Mouse (Mus musculus) midbrain, embryonic 16.5 days (tissue): ENCODE data around the gene Mpv17. TPM values are rescaled to one million over a fixed set of nuclear protein-coding genes. Genes with fewer than 3 reads are reported as not detected.
A peak's percentile ranks its signal among the peaks of the same experiment; 100 is the strongest.

Source experiments
- ATAC-seq: fragments of 200-750 bp; cut with Nextera tagmentation; 2 replicates; pipeline ENCODE4 v1.8.0; 2017; ENCODE audit warnings: moderate TSS enrichment
- H3K27ac ChIP-seq: fragments of 300-500 bp; sonication (generic); 2 replicates; pipeline ENCODE4 v1.5.1; 2014; ENCODE audit warnings: mild to moderate bottlenecking, low read length, mixed read lengths
- H3K27me3 ChIP-seq: fragments of 300-500 bp; sonication (generic); 2 replicates; pipeline ENCODE4 v1.6.1; 2014; ENCODE audit warnings: low read depth, low read length, mixed read lengths; ENCODE audit not compliant: control insufficient read depth, insufficient read depth
- H3K36me3 ChIP-seq: fragments of 300-500 bp; sonication (generic); 2 replicates; pipeline ENCODE4 v1.6.1; 2014; ENCODE audit warnings: mild to moderate bottlenecking, low read length, moderate library complexity, mixed read lengths; ENCODE audit not compliant: control insufficient read depth, insufficient read depth
- H3K4me1 ChIP-seq: fragments of 300-500 bp; sonication (generic); 2 replicates; pipeline ENCODE4 v1.6.1; 2014; ENCODE audit warnings: mild to moderate bottlenecking, low read length, mixed read lengths; ENCODE audit not compliant: control insufficient read depth, insufficient read depth
- H3K4me2 ChIP-seq: fragments of 300-500 bp; sonication (generic); 2 replicates; pipeline ENCODE4 v1.6.1; 2014; ENCODE audit warnings: mild to moderate bottlenecking, low read length, mixed read lengths
- H3K4me3 ChIP-seq: fragments of 300-500 bp; sonication (generic); 2 replicates; pipeline ENCODE4 v1.5.1; 2014; ENCODE audit warnings: low read depth, mild to moderate bottlenecking, low read length, moderate library complexity, mixed read lengths
- H3K9ac ChIP-seq: fragments of 300-500 bp; sonication (generic); 2 replicates; pipeline ENCODE4 v1.6.1; 2014; ENCODE audit warnings: low read depth, low read length, mixed read lengths
- H3K9me3 ChIP-seq: fragments of 300-500 bp; sonication (generic); replicated peaks from 2 replicates; pipeline ENCODE4 v1.6.1; 2014; ENCODE audit warnings: mild to moderate bottlenecking, low read length, mixed read lengths; ENCODE audit not compliant: control insufficient read depth, poor library complexity, severe bottlenecking
- WGBS: fragments of 180-500 bp; shearing (Covaris S2); extraction: QIAGEN DNeasy Blood & Tissue Kit; methylation state at CpG from one replicate; pipeline ENCODE4 v1.1.7; 2014; 5-methylcytosine and 5-hydroxymethylcytosine counted together
- polyA plus RNA-seq: library from polyadenylated mRNA; unstranded; fragments of >200 nt; fragmentation: Nextera tagmentation; extraction: Ambion mirVana; gene quantifications from 2 replicates; pipeline ENCODE4 v1.2.1, GENCODE M21; 2015

Mpv17 gene
- polyA plus RNA-seq, 1 experiment from 2014 or later = 54.2 TPM

DNA sequence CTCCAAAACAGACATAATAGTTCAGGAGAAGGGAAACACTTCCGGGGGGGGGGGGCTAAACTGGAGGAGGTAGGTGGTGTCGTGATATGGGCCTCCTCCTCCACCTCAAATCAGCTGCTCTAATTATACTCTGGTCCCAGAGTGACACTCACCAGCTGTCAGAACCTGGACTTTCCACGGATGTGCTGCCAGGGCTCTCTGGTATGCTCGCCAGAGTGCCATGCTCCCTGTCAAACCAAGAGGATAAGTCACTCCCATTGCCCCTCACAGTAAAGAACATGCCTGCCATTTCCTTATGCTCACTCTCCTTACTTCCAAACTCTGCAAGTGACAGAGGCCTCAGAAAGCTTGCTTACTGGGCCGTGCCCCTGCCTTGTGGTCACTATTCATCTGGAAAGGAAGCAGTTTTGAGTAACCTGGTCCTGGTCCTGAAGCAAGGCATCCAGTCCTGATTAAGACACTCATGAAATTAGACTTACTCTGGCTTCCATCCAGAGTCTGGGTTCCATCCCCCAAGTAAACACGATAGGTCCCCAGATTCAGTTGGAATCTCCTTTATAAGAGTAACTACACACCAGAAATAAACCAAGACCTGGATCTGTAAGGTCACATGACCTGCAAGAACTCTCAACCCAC lies 417 bp downstream of the Mpv17 start:
- H3K27ac ChIP-seq = peak overlapping the region; percentile 45

DNA sequence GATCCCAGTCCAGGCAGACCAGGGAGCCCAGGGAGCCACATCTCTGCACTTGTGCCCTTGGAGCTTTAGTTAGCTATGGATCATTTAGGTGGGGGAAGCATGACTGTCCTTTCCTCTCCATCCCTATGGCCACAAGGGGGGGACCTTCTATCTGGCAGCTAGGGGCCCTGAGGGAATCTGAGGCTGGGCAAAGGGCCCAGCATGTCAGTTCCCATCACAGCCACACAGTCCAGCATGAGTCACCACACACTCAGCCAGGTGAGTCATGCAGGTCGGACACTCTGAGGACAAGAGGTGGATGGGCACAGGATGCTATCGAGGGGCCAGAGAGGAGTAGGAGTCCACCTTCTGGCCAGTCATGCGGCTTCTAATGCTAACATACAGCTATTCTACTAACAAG lies 2.3 kb downstream of the Mpv17 start:
- no peak overlapping the region for H3K27ac ChIP-seq
- peaks cover 12% of the 10 kb centered on the region for H3K4me1 ChIP-seq
- no peak overlapping the region for H3K4me2 ChIP-seq
- 88% methylated on average over 3 of the region's 3 CpGs for WGBS
- no peak for ATAC-seq
- H3K36me3 ChIP-seq = no peaks in the 10 kb centered on the region
- no peaks in the 10 kb centered on the region for H3K9me3 ChIP-seq
- no peak overlapping the region for H3K4me3 ChIP-seq
- no peaks in the 10 kb centered on the region for H3K27me3 ChIP-seq
- H3K9ac ChIP-seq = no peak overlapping the region

More for the DNA sequence above, 417 bp downstream of the Mpv17 start:
- Histone ChIP-seq H3K4me2 (peak overlapping the region; percentile 85), H3K9ac (peak overlapping the region; percentile 74), H3K36me3 (peaks cover 13% of the 10 kb centered on the region), H3K9me3 (no peaks in the 10 kb centered on the region), H3K4me1 (peaks cover 12% of the 10 kb centered on the region), H3K27me3 (no peaks in the 10 kb centered on the region), H3K4me3 (peak overlapping the region; percentile 61)
- WGBS = 35% methylated on average over 6 of the region's 6 CpGs
- ATAC-seq = peak; percentile 57

GRCm38 (mm10) chr5:31149781-31150180 lies 4.3 kb downstream of the Mpv17 start:
- Histone ChIP-seq H3K9ac (no peak overlapping the region), H3K9me3 (no peaks in the 10 kb centered on the region), H3K4me1 (peaks cover 9% of the 10 kb centered on the region), H3K36me3 (no peaks in the 10 kb centered on the region), H3K27me3 (no peaks in the 10 kb centered on the region), H3K4me2 (no peak overlapping the region), H3K4me3 (no peak overlapping the region), H3K27ac (no peak overlapping the region)
- no peak for ATAC-seq
- 90% methylated on average over 4 of the region's 4 CpGs for WGBS

DNA sequence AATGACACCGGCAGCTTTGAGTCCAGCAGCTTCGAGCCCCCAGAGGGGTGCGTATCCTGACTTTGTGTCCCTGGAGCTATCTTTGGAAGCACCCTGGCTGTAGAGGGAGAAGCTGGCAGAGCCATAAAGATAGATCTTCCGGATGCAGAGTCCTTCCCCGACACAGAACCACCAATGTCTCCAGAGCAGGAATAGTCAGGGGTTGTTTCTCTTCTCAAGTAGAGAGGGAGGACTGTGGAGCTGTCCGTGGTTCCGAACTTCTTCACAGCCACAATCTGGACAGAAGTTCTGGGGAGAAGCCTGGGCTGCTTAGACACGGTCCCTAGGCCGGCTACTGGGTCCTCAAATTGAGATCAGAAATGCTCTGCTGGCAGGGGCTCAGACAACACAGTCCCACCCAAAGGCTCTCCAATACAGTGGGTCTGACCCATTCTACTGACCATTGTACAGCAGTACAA lies 15.1 kb downstream of the Mpv17 start:
- WGBS = 17% methylated on average over 9 of the region's 9 CpGs
- Histone ChIP-seq H3K9me3 (no peaks in the 10 kb centered on the region), H3K4me2 (peak overlapping the region; percentile 64; the same call in 1 of the 2 replicates), H3K27ac (no peak overlapping the region), H3K4me1 (peaks cover 13% of the 10 kb centered on the region), H3K36me3 (no peaks in the 10 kb centered on the region), H3K27me3 (peaks cover 52% of the 10 kb centered on the region), H3K9ac (no peak overlapping the region), H3K4me3 (no peak overlapping the region)
- ATAC-seq = no peak

GRCm38 (mm10) chr5:31138241-31138967 lies 15.6 kb downstream of the Mpv17 start, which contains the start of gene Ucn:
Gene Ucn (minus strand): TSS chr5:31138829.
- H3K4me1 ChIP-seq = peaks cover 13% of the 10 kb centered on the region
- H3K9me3 ChIP-seq = no peaks in the 10 kb centered on the region
- peak within 1 kb of the TSS; percentile 64 for H3K4me2 ChIP-seq
- H3K27ac ChIP-seq = no peak within 1 kb of the TSS
- ATAC-seq = 0 out of 2 replicates have a peak, but pooled peaks have one; percentile 45
- peak within 1 kb of the TSS; percentile 28; the same call in 1 of the 2 replicates for H3K9ac ChIP-seq
- peak within 1 kb of the TSS; percentile 31 for H3K4me3 ChIP-seq
- H3K27me3 ChIP-seq = peaks cover 52% of the 10 kb centered on the region
- WGBS = under 1% methylated on average over 47 of the region's 52 CpGs
- no peaks in the 10 kb centered on the region for H3K36me3 ChIP-seq

- 0% methylated on average over 13 of the region's 13 CpGs for WGBS
- no peaks in the 10 kb centered on the region for H3K36me3 ChIP-seq
- peak overlapping the region; percentile 64 for H3K4me2 ChIP-seq
- H3K9me3 ChIP-seq = no peaks in the 10 kb centered on the region
- H3K4me3 ChIP-seq = peak overlapping the region; percentile 31
- peaks cover 13% of the 10 kb centered on the region for H3K4me1 ChIP-seq
- no peak overlapping the region for H3K27ac ChIP-seq
- H3K9ac ChIP-seq = 0 out of 2 replicates have a peak overlapping the region, but pooled peaks have one; percentile 16
- ATAC-seq = no peak
- peaks cover 52% of the 10 kb centered on the region for H3K27me3 ChIP-seq
Observed at GRCm38 (mm10) chr5:31137658-31138057, 16.4 kb downstream of the Mpv17 start.

- Histone ChIP-seq H3K9ac (no peak overlapping the region), H3K27ac (no peak overlapping the region), H3K4me3 (peak overlapping the region; percentile 31), H3K9me3 (no peaks in the 10 kb centered on the region), H3K4me2 (peak overlapping the region; percentile 64), H3K27me3 (peaks cover 52% of the 10 kb centered on the region), H3K36me3 (no peaks in the 10 kb centered on the region), H3K4me1 (peaks cover 13% of the 10 kb centered on the region)
- WGBS = under 1% methylated on average over 31 of the region's 33 CpGs
- ATAC-seq = no peak
Observed at GRCm38 (mm10) chr5:31136730-31137424, 17.2 kb downstream of the Mpv17 start.

DNA sequence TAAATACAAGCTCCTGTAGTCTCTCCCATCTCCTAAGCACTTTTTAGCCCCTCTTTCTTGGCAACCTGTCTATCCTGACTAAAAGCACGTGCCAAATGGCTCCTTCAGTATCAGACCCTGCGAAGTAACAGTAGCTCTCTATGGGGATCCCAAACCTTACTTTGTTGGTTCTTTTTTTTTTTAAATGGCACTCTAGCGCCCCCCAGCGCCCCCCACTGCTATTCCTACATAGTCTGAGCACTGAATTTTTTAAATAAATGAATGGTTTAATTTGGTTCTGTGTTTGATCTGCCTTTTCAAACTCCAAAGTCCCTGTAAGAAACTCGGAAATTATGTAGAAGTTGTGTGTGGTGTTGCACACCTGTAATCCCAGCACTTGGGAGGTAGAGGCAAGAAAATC lies 28.0 kb downstream of the Mpv17 start:
- H3K4me2 ChIP-seq = no peak overlapping the region
- H3K9ac ChIP-seq = no peak overlapping the region
- peaks cover 3% of the 10 kb centered on the region; the same call in 1 of the 2 replicates for H3K27me3 ChIP-seq
- no peaks in the 10 kb centered on the region for H3K4me1 ChIP-seq
- 45% methylated on average over 5 of the region's 5 CpGs for WGBS
- no peak overlapping the region for H3K27ac ChIP-seq
- ATAC-seq = no peak
- H3K9me3 ChIP-seq = no peaks in the 10 kb centered on the region
- H3K4me3 ChIP-seq = no peak overlapping the region
- no peaks in the 10 kb centered on the region for H3K36me3 ChIP-seq
